Mouse (Mus musculus) kidney, adult 2 months (tissue): ENCODE measurements around the gene Unc13a. TPM values are rescaled to one million over a fixed set of nuclear protein-coding genes. Genes with fewer than 3 reads are reported as not detected.

ENCODE experiments used
- DNase-seq: peaks from one replicate; pipeline ENCODE4 v3.0.0; 2021
- H3K27ac ChIP-seq: fragments of 200-500 bp; 2 replicates; pipeline ENCODE4 v1.5.1; 2012; ENCODE audit warnings: low read depth, low read length, control low read depth, inconsistent platforms; ENCODE audit not compliant: insufficient read depth
- H3K27me3 ChIP-seq: fragments of 200-500 bp; replicated peaks from 2 replicates; pipeline ENCODE4 v1.6.1; 2012; ENCODE audit warnings: mild to moderate bottlenecking, moderate library complexity, low read length, inconsistent platforms; ENCODE audit not compliant: control insufficient read depth, insufficient read depth
- H3K36me3 ChIP-seq: fragments of 200-500 bp; 2 replicates; pipeline ENCODE4 v1.6.1; 2012; ENCODE audit warnings: mild to moderate bottlenecking, moderate library complexity, low read length, inconsistent platforms; ENCODE audit not compliant: control insufficient read depth, insufficient read depth
- H3K4me1 ChIP-seq: fragments of 200-500 bp; 2 replicates; pipeline ENCODE4 v1.6.1; 2011; ENCODE audit warnings: low read length; ENCODE audit not compliant: control insufficient read depth, insufficient read depth
- H3K4me3 ChIP-seq: fragments of 200-500 bp; 2 replicates; pipeline ENCODE4 v1.5.1; 2011; ENCODE audit warnings: mild to moderate bottlenecking, low read depth, low read length, control low read depth; ENCODE audit not compliant: insufficient read depth
- CTCF ChIP-seq: fragments of 200-500 bp; conservative IDR thresholded peaks from 2 replicates; pipeline ENCODE4 v1.5.1; 2011; ENCODE audit warnings: low read depth, mild to moderate bottlenecking, control low read depth, low read length, moderate library complexity, mixed read lengths; ENCODE audit not compliant: insufficient read depth, insufficient read length
- POLR2A ChIP-seq: fragments of 200-500 bp; IDR thresholded peaks from one replicate; pipeline ENCODE4 v1.6.1; 2011; ENCODE audit warnings: low read depth, low read length, control low read depth
- WGBS: fragments of 180-500 bp; shearing (Covaris S2); methylation state at CpG from one replicate; pipeline ENCODE4 v1.1.7; 2018; 5-methylcytosine and 5-hydroxymethylcytosine counted together
- polyA plus RNA-seq: library from polyadenylated mRNA; depleted of rRNA; stranded (reverse); fragments of >200 nt; gene quantifications from 2 replicates; pipeline ENCODE4 v1.2.3, GENCODE M21; 2012

Unc13a gene
- polyA plus RNA-seq, 1 experiment = 2.1 TPM

DNA sequence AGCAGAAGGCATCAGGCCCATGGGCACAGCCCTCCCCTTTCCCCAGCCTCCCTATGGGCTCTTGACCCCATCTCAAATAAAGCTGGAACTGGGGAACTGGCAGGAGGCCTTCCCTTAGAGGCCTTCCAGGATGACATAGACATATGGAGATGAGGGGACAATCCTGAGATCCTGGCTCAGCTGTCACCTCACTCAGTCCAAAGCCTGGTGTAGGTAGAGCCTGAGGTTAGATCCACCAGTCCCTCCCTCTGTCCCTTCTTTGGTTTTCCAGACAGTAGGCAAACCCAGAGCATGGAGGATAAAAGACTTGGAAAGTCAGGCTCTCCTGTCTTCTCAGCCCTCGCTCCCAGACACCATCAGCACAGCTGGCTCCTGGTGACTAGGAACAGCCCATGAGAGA lies 4.7 kb downstream of the Unc13a start:
- no peak overlapping the region for H3K4me3 ChIP-seq
- no peaks in the 10 kb centered on the region for H3K36me3 ChIP-seq
- H3K27ac ChIP-seq = no peak overlapping the region
- H3K4me1 ChIP-seq = no peaks in the 10 kb centered on the region
- DNase-seq = no peak
- H3K27me3 ChIP-seq = no peaks in the 10 kb centered on the region
- TF ChIP-seq CTCF = no peak
- TF ChIP-seq POLR2A = no peak
- 52% methylated on average over 1 of the region's 1 CpGs for WGBS

DNA sequence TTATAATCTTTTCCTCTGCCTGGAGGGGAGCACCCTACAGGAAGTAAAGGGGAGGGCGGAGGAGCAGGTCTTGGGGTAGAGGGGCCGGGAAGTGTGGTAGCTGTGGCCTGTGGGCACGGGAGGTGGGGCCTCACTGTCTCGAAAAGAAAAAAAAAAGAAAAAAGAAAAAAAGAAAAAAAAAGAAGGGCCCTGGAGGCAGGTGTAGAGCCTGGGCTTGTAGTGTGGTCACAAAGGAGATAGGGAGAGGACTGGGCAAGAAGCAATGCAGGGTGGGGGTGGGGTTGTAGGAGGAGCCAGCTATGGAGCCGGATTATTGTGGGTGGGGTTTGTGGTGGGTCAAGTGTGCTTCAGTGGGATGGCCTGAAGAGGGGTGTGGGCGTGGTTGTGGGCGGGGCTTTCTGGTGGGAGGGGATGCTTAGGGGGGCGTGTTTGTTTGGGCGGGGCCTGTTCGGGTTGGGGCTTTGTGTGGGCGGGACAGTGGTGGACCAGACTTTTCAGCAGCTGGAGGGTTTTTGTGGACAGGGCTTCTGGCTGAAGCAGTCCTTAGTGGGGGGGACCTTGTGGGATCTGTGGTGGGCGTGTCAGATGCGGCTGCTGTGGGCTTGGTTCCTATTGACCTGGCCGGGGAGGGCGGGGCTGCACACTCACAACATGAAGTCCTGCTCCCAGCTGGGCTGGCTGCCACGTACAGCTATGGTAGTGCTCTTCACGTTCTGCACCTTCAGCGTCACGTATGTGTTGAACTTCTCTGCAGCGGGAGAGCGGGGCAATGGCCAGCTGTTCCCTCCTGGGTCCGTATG lies 6.0 kb downstream of the Unc13a start:
- peak; percentile 52 for DNase-seq
- no peak overlapping the region for H3K27ac ChIP-seq
- no peak overlapping the region; the same call in 1 of the 2 replicates for H3K4me3 ChIP-seq
- no peaks in the 10 kb centered on the region for H3K36me3 ChIP-seq
- 8% methylated on average over 22 of the region's 22 CpGs for WGBS
- no peaks in the 10 kb centered on the region for H3K4me1 ChIP-seq
- no peak for TF ChIP-seq CTCF
- no peak for TF ChIP-seq POLR2A
- H3K27me3 ChIP-seq = no peaks in the 10 kb centered on the region

DNA sequence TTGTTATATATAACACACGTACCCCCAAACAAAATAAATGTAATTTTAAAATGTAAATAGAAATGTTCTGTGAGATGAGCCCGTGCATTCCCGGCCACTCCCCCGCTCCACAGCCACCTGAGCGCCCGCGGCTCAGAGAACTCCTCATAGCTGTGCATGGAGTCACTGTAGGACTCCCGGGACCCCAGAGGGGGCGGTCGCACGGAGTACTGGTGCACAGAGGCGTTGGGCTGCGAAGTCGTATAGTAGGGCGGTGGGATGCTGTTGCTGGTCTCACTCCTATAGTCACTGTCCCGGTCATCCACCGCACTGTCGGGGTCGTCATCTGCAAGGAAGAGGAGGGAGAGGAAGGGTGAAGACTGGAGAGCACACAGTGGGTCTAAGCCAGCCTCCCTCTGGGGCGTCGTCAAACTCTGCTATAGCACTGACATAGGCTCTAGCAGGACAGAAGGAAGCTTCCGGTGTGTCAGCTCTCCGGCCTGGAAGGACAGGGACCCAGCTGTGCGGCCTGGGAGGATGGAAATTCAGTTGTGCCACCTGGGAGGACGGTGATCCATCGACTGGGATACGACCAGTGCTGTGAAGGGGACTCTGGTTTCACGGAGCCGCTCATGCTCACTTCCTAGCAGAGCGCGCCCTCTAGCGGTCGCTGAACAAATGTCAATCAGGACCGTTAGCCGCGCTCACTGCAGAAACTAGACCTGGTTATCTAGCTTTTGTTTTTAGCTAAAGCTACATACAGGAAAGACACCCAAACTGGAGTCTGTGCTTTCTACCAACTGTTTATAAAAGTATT lies 11.0 kb downstream of the Unc13a start:
- Histone ChIP-seq H3K27me3 (no peaks in the 10 kb centered on the region), H3K36me3 (no peaks in the 10 kb centered on the region), H3K4me1 (no peaks in the 10 kb centered on the region), H3K27ac (no peak overlapping the region), H3K4me3 (no peak overlapping the region)
- DNase-seq = peak; percentile 83
- 9% methylated on average over 36 of the region's 36 CpGs for WGBS
- TF ChIP-seq CTCF (peak; percentile 97), POLR2A (no peak)

DNA sequence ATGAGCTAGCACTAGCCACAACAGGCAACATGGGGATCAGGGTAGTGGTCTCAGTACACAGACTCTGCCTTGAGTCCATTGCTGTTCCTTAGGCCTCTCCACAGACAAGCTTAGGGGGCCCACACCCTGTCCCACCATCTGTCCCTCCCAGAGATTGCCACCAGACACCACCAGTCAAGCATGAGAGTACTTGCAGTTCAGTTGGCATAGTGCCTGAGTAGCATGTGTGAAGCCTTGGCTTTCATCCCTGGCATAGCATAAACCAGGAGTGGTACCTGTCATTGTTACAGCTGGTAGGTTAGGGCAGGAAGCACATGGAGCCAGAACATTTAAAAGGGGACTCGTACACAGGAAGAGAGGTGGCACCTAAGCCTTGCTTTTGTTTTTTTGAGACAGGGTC lies 11.8 kb downstream of the Unc13a start:
- WGBS = 58% methylated on average over 1 of the region's 1 CpGs
- no peaks in the 10 kb centered on the region for H3K27me3 ChIP-seq
- H3K4me1 ChIP-seq = no peaks in the 10 kb centered on the region

DNA sequence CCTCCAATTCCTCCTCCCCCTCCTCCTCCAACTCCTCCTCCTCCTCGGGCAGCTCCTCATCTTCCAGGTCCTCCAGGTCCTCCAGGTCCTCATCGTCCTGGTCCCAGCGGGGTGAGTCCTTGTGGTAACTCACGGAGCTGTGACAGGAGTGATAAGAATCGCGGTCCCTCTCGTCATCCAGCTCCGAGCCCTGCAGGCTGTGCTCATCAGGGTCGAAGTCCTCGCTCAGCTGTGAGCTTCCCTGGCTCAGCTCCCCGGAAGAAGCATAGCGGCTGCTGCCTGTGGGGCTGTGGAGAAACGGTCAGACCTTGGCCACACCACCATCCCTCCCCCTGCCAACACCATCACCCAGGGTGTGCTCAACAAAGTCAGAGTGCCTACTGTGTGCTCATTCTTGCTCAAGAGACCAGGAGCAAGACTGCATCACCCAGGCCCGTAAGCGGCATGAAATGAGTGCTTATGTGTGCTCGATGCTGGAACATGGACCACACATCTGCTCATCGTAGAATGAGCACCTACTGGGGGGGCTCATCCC lies 13.0 kb downstream of the Unc13a start:
- Histone ChIP-seq H3K27ac (no peak overlapping the region), H3K27me3 (no peaks in the 10 kb centered on the region), H3K36me3 (no peaks in the 10 kb centered on the region), H3K4me3 (no peak overlapping the region), H3K4me1 (no peaks in the 10 kb centered on the region)
- WGBS = 26% methylated on average over 17 of the region's 17 CpGs
- TF ChIP-seq CTCF = no peak
- no peak for TF ChIP-seq POLR2A
- DNase-seq = peak; percentile 38

More for the DNA sequence above, 11.8 kb downstream of the Unc13a start:
- TF ChIP-seq CTCF (no peak), POLR2A (no peak)
- no peak for DNase-seq
- H3K27ac ChIP-seq = no peak overlapping the region
- no peaks in the 10 kb centered on the region for H3K36me3 ChIP-seq
- H3K4me3 ChIP-seq = no peak overlapping the region

GRCm38 (mm10) chr8:71657816-71658215 lies 13.7 kb downstream of the Unc13a start:
- no peak for DNase-seq
- H3K36me3 ChIP-seq = no peaks in the 10 kb centered on the region
- no peaks in the 10 kb centered on the region for H3K4me1 ChIP-seq
- H3K4me3 ChIP-seq = no peak overlapping the region
- TF ChIP-seq CTCF (no peak), POLR2A (no peak)
- H3K27me3 ChIP-seq = no peaks in the 10 kb centered on the region
- 33% methylated on average over 9 of the region's 9 CpGs for WGBS
- H3K27ac ChIP-seq = no peak overlapping the region

- Histone ChIP-seq H3K4me3 (no peak overlapping the region), H3K36me3 (no peaks in the 10 kb centered on the region), H3K27me3 (no peaks in the 10 kb centered on the region), H3K27ac (no peak overlapping the region), H3K4me1 (no peaks in the 10 kb centered on the region)
- TF ChIP-seq CTCF = no peak
- TF ChIP-seq POLR2A = no peak
- 2% methylated on average over 24 of the region's 24 CpGs for WGBS
- peak; percentile 28 for DNase-seq
These were observed 17.0 kb downstream of the Unc13a start for GRCm38 (mm10) chr8:71654600-71654999.
